Mouse (Mus musculus) c-Kit-positive CD71-positive TER-119-negative erythroid progenitor cells, embryonic 14.5 days (primary cell): ENCODE measurements around the gene Wdr26.

Experiments used
- DNase-seq: peaks from one replicate; pipeline ENCODE4 v3.0.0-alpha.2; 2013; ENCODE audit warnings: low read depth

Gene Wdr26

GRCm38 (mm10) chr1:181237332-181237731 is 25.5 kb upstream of the Wdr26 start:
- no peak for DNase-seq

- no peak for DNase-seq
Observed at GRCm38 (mm10) chr1:181234326-181235035, 22.7 kb upstream of the Wdr26 start.

GRCm38 (mm10) chr1:181233734-181234133 is 21.9 kb upstream of the Wdr26 start:
- no peak for DNase-seq

GRCm38 (mm10) chr1:181232307-181233027 is 20.7 kb upstream of the Wdr26 start:
- DNase-seq, result no peak

- no peak for DNase-seq
Observed at GRCm38 (mm10) chr1:181231821-181232220, 20.0 kb upstream of the Wdr26 start.

- DNase-seq, result no peak
Observed at GRCm38 (mm10) chr1:181231262-181231661, 19.5 kb upstream of the Wdr26 start.

GRCm38 (mm10) chr1:181230731-181231148 is 18.9 kb upstream of the Wdr26 start:
- no peak for DNase-seq

GRCm38 (mm10) chr1:181229046-181229445 is 17.2 kb upstream of the Wdr26 start:
- DNase-seq, result no peak

- DNase-seq, result no peak
Observed at GRCm38 (mm10) chr1:181228591-181228990, 16.8 kb upstream of the Wdr26 start.

GRCm38 (mm10) chr1:181227804-181228203 is 16.0 kb upstream of the Wdr26 start:
- no peak for DNase-seq

- no peak for DNase-seq
Observed at GRCm38 (mm10) chr1:181226850-181227249, 15.0 kb upstream of the Wdr26 start.

- DNase-seq, result no peak
Observed at GRCm38 (mm10) chr1:181225281-181225680, 13.5 kb upstream of the Wdr26 start.

- DNase-seq, result no peak
Observed at GRCm38 (mm10) chr1:181222041-181222440, 10.2 kb upstream of the Wdr26 start.

- DNase-seq, result peak; percentile 77
Observed at GRCm38 (mm10) chr1:181216315-181216714, 4.5 kb upstream of the Wdr26 start.

GRCm38 (mm10) chr1:181214296-181215035 is 2.7 kb upstream of the Wdr26 start:
- no peak for DNase-seq

GRCm38 (mm10) chr1:181211403-181211919 is 340 bp downstream of the Wdr26 start:
- no peak for DNase-seq

GRCm38 (mm10) chr1:181210601-181211402 is 999 bp downstream of the Wdr26 start:
- DNase-seq, result no peak

GRCm38 (mm10) chr1:181210147-181210546 is 1.7 kb downstream of the Wdr26 start:
- no peak for DNase-seq

GRCm38 (mm10) chr1:181199446-181199845 is 12.4 kb downstream of the Wdr26 start:
- no peak for DNase-seq

- no peak for DNase-seq
Observed at GRCm38 (mm10) chr1:181188925-181189324, 22.9 kb downstream of the Wdr26 start.

GRCm38 (mm10) chr1:181170210-181170609 is 41.6 kb downstream of the Wdr26 start:
- no peak for DNase-seq

- no peak for DNase-seq
Observed at GRCm38 (mm10) chr1:181168377-181168776, 43.4 kb downstream of the Wdr26 start.
